Mouse (Mus musculus) urinary bladder, postnatal 25 days (tissue): Measurements from ENCODE around the gene Zc2hc1c.

Experiments
- DNase-seq: peaks from one replicate; pipeline ENCODE4 v3.0.0; 2022; ENCODE audit warnings: low spot score

Zc2hc1c gene

DNA sequence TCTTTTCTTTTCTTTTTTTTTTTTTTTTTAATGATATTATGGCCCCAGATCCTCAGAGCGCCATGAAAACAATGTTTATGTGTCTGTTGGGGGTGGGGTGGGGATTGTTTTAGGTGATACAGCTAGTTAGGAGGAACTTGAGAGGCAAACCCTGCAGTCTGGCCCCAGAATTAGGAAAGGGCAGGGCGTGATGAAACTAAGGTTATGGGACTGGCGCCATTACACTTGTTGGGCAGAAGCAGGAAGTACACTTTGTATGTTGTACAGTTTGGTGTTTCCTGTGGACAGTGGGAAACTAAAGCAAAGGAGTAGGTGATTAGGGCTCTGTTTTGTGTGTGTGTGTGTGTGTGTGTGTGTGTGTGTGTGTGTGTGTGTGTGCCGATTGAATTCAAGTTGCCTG is 51.6 kb downstream of the Zc2hc1c start:
- no peak for DNase-seq

DNA sequence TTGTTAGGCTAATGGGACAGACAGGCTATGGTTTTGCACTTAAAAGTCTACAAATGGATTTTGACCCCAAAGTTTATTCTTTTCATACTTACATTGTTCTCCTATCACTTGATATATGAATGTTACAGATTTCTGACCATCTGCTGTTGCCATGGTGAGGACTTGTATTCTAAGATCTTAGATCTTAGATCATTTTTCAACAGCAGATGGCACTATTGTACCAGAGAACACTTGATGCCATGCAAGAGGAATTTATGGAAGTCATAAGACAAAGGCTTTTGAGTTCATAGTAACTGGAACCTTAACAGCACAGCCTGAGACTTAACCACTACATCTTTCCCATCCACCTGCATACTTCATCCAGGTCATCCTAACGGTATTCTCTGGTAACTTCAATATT is 52.7 kb downstream of the Zc2hc1c start:
- DNase-seq: no peak

DNA sequence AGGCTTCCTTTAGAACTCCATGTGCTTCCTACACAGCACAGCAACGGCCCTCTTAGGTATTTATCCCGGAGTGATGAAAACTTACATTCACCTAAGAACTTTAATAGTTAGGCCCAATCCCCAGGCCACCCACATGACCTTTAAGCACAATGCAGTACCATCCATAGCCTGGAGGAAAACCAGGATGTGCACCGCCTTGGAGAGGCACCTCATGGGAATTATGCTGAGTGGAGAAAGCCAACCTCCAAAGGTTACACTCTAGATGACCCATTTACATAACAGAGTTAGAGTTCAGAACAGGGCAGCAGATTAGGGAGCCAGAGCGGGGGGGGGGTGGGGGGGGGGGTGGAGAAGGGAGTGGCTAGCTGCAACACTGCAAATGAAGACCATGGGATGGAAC is 53.9 kb downstream of the Zc2hc1c start:
- DNase-seq: no peak

GRCm38 (mm10) chr12:85344252-85344651 is 55.9 kb downstream of the Zc2hc1c start:
- DNase-seq: no peak

GRCm38 (mm10) chr12:85345559-85345958 is 57.2 kb downstream of the Zc2hc1c start:
- no peak for DNase-seq

DNA sequence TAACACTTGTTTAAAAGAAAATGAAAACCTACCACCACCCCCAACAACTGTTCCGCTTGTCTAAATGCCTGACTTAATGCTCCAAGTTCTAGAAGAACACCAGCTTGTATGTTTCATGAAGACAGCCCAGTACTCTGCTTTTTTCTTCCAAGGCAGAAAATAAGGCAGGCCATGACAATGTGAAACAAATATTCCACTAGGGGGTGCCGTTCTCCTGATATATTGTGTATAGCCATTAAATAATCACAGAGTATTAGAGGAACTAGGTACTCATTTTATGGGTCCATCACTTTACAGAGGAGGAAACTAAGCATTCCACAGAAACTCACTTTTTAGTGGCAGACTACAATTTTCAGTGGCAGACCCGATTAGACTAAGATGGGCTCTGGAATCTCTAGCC is 58.0 kb downstream of the Zc2hc1c start:
- peak; percentile 33 for DNase-seq

DNA sequence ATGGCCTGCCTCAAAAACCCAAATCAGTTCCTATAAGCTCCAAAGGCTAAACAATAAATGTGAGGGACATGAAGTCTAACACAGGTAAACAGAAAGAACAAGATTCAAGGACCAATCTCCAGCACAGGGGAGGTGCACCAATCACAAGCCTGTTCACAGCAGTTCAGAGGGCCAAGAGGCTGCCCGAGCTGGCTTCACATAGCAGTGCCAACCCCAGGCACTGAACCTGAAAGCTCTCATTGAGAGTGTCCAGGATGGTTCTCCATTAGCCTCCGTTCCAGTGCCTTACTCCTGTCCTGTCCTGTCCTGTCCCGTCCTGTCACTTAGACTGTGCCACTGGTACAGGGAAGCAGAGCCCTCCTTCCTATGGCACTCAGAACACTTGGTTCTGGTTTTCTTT is 58.8 kb downstream of the Zc2hc1c start:
- no peak for DNase-seq

GRCm38 (mm10) chr12:85348338-85348737 is 59.9 kb downstream of the Zc2hc1c start:
- DNase-seq: no peak
